Mouse (Mus musculus) large intestine, adult 2 months (tissue): ENCODE measurements around the gene Xaf1. TPM values are rescaled to one million over a fixed set of nuclear protein-coding genes. Genes with fewer than 3 reads are reported as not detected.
A peak's percentile ranks its signal among the peaks of the same experiment; 100 is the strongest.

ENCODE experiments used
- DNase-seq: peaks from one replicate; pipeline ENCODE4 v3.0.0-alpha.2; 2012; ENCODE audit warnings: low read depth, low spot score
- WGBS: fragments of 180-500 bp; shearing (Covaris S2); methylation state at CpG from one replicate; pipeline ENCODE4 v1.1.7; 2018; 5-methylcytosine and 5-hydroxymethylcytosine counted together
- polyA plus RNA-seq: library from polyadenylated mRNA; depleted of rRNA; stranded (reverse); fragments of >200 nt; gene quantifications from 2 replicates; pipeline ENCODE4 v1.2.3, GENCODE M21; 2012; rRNA removed

Gene Xaf1
- polyA plus RNA-seq, 1 experiment, result 24.7 TPM

DNA sequence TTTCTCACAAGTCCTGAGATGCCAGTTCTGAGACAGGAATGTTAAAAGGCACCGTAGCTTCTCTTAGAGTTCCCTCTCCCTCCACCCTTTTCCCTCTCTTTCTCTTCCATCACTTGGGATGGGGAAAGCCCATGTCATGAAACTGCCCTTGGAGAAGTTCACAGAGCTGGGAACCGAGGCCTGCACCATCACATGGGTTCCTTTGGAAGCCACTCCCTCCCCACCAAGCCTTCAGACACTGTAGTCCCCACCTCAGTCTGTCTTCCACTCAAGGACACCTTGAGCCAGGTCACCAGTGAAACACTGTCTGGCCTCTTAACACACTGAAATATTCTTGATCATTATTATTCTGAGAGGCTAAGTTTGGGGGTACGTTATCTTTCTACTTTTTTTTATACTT lies 51.8 kb downstream of the Xaf1 start:
- no peak for DNase-seq
- 82% methylated on average over 3 of the region's 3 CpGs for WGBS

DNA sequence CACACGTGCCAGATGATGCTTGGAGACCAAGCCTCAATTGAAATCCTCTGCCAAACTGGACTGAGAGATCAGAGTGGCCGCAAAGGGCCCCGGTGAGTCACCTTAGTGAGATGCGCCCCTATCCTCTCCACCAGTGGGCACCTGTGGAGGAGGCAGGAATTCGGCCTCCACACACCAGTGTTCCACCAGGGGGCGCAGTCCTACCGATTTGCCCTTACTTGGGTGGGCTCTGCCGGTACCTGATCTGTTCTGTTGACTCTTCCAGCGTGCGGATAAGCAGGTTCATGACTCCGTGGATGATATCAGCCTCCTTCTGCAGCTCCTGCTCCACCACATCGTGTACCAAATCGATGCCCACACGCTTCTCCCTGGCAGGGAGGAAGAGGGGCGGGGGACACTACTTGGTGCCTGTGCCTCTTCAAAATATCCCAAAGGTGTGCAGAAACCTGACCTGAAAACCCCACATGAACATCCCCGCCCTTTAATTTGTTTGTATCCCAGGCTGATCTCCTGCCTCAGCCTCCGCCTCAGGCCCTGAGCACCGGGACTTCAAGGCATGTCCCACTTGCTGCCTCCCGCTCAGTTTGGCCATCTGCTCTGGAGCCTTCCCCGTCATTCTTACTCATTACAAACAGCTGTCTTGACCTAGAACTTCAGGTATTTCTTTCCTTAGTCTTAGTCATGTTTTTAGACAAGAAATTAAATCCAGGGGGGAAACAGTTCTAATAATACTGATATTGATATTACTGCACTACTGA lies 53.7 kb downstream of the Xaf1 start:
- 26% methylated on average over 20 of the region's 20 CpGs for WGBS
- peak; percentile 21 for DNase-seq

DNA sequence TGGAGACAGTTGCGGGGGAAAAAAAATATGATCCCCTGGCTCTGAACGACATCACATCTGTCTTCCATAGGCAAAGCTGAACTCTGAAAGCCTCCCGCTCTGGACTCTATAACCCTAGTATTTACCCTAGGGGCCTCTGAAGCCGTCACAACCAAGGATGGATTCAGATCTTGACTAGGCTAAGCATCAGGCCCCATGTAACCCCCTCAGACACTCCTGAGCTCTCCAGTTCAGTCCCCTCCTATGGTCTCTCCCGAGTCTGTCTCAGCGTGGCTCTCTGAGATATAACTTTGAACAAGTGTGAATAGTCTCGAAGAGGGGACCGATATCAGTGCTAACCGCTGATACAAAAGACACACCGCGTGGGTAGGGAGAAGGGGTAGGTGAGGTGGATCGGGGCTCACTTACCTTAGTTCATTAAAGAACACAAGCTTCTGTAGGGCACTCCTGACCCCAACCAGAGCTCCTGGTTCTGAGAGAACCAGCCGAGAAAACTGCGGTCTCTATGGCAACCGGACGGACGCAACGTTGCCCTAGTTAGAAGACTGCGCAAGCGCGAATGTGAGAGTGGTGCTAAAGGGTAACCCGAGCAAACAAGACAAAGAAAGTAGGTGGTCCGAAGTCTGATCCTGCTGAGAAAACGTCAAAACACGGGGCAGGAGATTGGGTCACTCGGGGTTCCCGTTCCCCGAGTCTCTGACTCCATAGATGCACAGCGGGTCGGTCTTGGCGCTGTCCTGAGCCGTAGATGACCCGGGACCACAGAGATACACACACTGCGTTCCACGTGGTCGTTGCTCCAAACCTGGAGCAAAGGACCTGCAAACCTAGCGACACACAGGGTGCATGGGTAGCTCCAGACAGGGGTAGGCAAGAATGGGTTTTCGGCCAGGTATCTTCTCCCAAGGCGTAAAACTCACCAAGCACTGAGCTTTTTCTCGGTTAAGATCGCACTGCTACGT lies 60.2 kb downstream of the Xaf1 start:
- WGBS, result 12% methylated on average over 42 of the region's 42 CpGs
- no peak for DNase-seq

DNA sequence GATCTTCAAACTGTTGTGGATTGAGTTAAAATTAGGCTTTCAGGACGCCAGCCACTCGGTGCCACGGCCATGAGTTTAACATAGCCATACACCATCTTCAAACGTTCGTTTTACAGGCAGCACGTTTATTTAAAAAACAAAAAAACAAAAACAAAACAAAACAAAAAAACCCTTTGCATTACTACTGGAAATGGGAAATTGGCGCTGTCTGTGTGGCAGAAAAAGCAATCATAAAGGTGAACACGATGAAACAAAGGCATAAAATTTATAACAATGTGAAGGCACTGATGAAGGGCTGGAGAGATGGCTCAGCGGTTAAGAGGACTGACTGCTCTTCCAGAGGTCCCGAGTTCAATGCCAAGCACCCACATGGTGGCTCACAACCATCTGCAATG lies 60.9 kb downstream of the Xaf1 start, which contains the start of gene Tekt1:
Tekt1 (minus strand) TSS at position 96 of the 395 bp plus-strand sequence.
- 30% methylated on average over 10 of the region's 10 CpGs for WGBS
- no peak for DNase-seq

Other genes starting within 250 kb of the Xaf1 start
- 2.7 and 3.8 TPM in 2 replicates for gene Pitpnm3, start 165.9 kb upstream of the Xaf1 start, polyA plus RNA-seq
- 0.06 and 0.16 TPM in 2 replicates for gene Gm43951, start 94.8 kb upstream of the Xaf1 start, polyA plus RNA-seq
- gene 4933427D14Rik, start 94.2 kb upstream of the Xaf1 start, polyA plus RNA-seq, result 3.6 and 4.3 TPM in 2 replicates
- gene Txndc17, start 94.1 kb upstream of the Xaf1 start, polyA plus RNA-seq, result 159 and 188 TPM in 2 replicates
- gene Med31, start 86.0 kb upstream of the Xaf1 start, polyA plus RNA-seq, result 5.4 and 5.5 TPM in 2 replicates
- gene Slc13a5, start 34.4 kb upstream of the Xaf1 start, polyA plus RNA-seq, result 0.07 TPM in 1 of 2 replicates, not detected in the other
- gene Fbxo39, start 12.8 kb downstream of the Xaf1 start, polyA plus RNA-seq, result 0.05 TPM in 1 of 2 replicates, not detected in the other
- not detected in 2 replicates for gene Tekt1, start 60.8 kb downstream of the Xaf1 start, polyA plus RNA-seq
- gene Smtnl2, start 110.1 kb downstream of the Xaf1 start, polyA plus RNA-seq, result 1.9 and 2.6 TPM in 2 replicates
- gene Ggt6, start 133.9 kb downstream of the Xaf1 start, polyA plus RNA-seq, result 51.0 and 54.3 TPM in 2 replicates
- 34.1 and 39.2 TPM in 2 replicates for gene Mybbp1a, start 139.7 kb downstream of the Xaf1 start, polyA plus RNA-seq
- 15.1 and 42.2 TPM in 2 replicates for gene Spns2, start 188.3 kb downstream of the Xaf1 start, polyA plus RNA-seq
- gene Spns3, start 248.9 kb downstream of the Xaf1 start, polyA plus RNA-seq, result 2.5 and 7.4 TPM in 2 replicates